Mouse (Mus musculus): Measurements from ENCODE around the gene Me3. TPM values are rescaled to one million over a fixed set of nuclear protein-coding genes. Genes with fewer than 3 reads are reported as not detected.

Me3 gene
- polyA plus RNA-seq, 1 experiment from 2014 or later: 1.1 TPM

GRCm38 (mm10) chr7:89891412-89891811, 259.2 kb downstream of the Me3 start:
- peak overlapping the region; percentile 43 for H3K4me2 ChIP-seq (replicated peaks)
- H3K36me3 ChIP-seq: no peaks in the 10 kb centered on the region
- 0 out of 2 replicates have a peak, but pooled peaks cover 2% of the 10 kb centered on the region for H3K27me3 ChIP-seq
- H3K4me3 ChIP-seq: no peak overlapping the region
- H3K27ac ChIP-seq: no peak overlapping the region
- H3K9me3 ChIP-seq: no peaks in the 10 kb centered on the region
- peaks cover 12% of the 10 kb centered on the region for H3K4me1 ChIP-seq
- H3K9ac ChIP-seq: no peak overlapping the region
- ATAC-seq (ENCODE audit: low FRiP score, low read depth): peak; percentile 83
- WGBS: 46% methylated on average over 5 of the region's 5 CpGs

DNA sequence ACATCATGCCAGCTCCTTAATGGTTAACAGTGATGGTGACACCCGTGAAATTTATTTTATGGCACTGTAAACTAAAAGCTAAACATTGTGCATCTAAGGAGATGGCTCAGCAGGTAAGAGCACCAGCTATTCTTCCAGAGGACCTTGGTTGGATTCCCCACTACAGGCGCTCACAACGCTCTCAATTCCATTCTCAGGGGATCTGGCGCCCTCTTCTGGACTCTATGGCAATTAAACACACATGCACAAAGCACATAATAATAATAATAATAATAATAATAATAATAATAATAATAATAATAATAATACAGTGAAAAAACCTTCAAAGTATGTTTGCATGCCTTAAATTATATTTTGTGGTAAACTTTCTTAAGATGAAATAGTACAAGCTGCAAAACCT, 259.7 kb downstream of the Me3 start:
- Histone ChIP-seq H3K9me3 (no peaks in the 10 kb centered on the region), H3K36me3 (no peaks in the 10 kb centered on the region), H3K27ac (no peak overlapping the region), H3K4me2 (replicated peaks) (peak overlapping the region; percentile 43), H3K4me1 (peaks cover 12% of the 10 kb centered on the region), H3K4me3 (no peak overlapping the region), H3K9ac (no peak overlapping the region), H3K27me3 (0 out of 2 replicates have a peak, but pooled peaks cover 2% of the 10 kb centered on the region)
- 27% methylated on average over 4 of the region's 4 CpGs for WGBS
- ATAC-seq (ENCODE audit: low FRiP score, low read depth): no peak

GRCm38 (mm10) chr7:89903007-89903406, 270.8 kb downstream of the Me3 start:
- Histone ChIP-seq H3K9ac (no peak overlapping the region), H3K27ac (no peak overlapping the region), H3K4me3 (no peak overlapping the region), H3K36me3 (no peaks in the 10 kb centered on the region), H3K9me3 (no peaks in the 10 kb centered on the region), H3K4me2 (replicated peaks) (peak overlapping the region; percentile 36), H3K27me3 (no peaks in the 10 kb centered on the region), H3K4me1 (peaks cover 8% of the 10 kb centered on the region)
- 88% methylated on average over 8 of the region's 8 CpGs for WGBS
- no peak for ATAC-seq (ENCODE audit: low FRiP score, low read depth)

DNA sequence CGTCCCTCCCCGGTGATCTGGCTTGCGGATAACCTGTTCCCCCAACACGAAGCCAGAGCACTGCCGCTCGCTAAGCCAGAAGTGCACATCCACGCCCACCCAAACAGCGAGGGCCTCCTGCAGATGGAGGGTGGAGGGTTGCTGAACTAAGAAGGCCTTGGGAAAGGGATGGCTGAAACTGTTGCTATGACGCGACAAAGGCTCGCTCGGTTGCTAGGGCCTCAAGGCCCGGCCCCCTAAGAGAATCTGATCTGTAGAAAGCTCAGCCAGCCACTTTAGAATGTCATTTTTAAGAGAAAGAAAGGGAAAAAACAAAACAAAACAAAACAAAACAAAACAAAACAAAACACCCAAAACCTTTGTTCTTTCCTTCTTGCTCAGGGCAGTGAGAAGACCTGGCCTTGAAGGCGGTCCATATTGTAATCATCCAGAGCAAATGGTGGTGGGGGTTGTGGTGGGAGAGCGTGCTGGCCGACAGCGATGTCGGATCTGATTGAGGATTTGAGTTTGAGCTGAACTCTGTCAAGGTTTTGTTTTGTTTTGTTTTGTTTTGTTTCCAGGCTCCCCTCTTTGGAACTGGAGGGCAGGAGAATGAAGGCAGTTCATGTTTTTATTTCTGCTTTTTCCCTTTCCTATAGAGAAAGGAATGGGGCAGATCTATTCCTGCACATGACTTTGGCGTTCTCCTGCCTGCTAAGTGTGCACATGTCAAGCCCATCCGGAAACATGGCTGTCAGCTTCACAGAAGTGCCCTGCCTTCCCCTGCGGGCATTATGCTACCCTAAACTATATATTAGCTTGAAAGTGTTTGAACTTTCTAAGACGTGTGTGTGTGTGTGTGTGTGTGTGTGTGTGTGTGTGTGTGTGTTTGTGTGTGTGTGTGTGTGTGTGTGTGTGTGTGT, 271.5 kb downstream of the Me3 start, which contains the start of gene Ccdc81:
TSS of gene Ccdc81 (minus strand) at position 188 of the 902 bp plus-strand sequence.
- peak; percentile 41; the same call in 1 of the 2 replicates for ATAC-seq (ENCODE audit: low FRiP score, low read depth)
- peaks cover 10% of the 10 kb centered on the region for H3K4me1 ChIP-seq
- no peak within 1 kb of the TSS for H3K9ac ChIP-seq
- no peaks in the 10 kb centered on the region for H3K36me3 ChIP-seq
- no peaks in the 10 kb centered on the region for H3K27me3 ChIP-seq
- 35% methylated on average over 22 of the region's 22 CpGs for WGBS
- no peak within 1 kb of the TSS for H3K27ac ChIP-seq
- H3K9me3 ChIP-seq: no peaks in the 10 kb centered on the region
- no peak within 1 kb of the TSS for H3K4me3 ChIP-seq
- H3K4me2 ChIP-seq (replicated peaks): peak within 1 kb of the TSS; percentile 36

Other genes starting within 250 kb of the Me3 start
- 21.2 and 22.9 TPM in 2 replicates for gene Tmem135, start 228.2 kb upstream of the Me3 start, polyA plus RNA-seq (2015; fragmentation: Nextera tagmentation; extraction: Ambion mirVana)
- 15.1 and 16.5 TPM in 2 replicates for gene Fzd4, start 228.0 kb upstream of the Me3 start, polyA plus RNA-seq (2015; fragmentation: Nextera tagmentation; extraction: Ambion mirVana)
- gene Prss23, start 105.2 kb upstream of the Me3 start, polyA plus RNA-seq (2015; fragmentation: Nextera tagmentation; extraction: Ambion mirVana): 46.0 and 55.8 TPM in 2 replicates